Mouse (Mus musculus) layer of hippocampus, adult 8-10 months (tissue): ENCODE measurements around the gene Ror2. TPM values are rescaled to one million over a fixed set of nuclear protein-coding genes. Genes with fewer than 3 reads are reported as not detected.

Experiments
- DNase-seq, 2 experiments: peaks; one replicate each; pipeline ENCODE4 v3.0.0; 2022; ENCODE audit warnings: low spot score in 2 of 2
- total RNA-seq, 4 experiments: library from RNA; stranded (reverse); gene quantifications; 2 replicates each; pipeline ENCODE4 v1.2.4; 2022

Ror2 gene
- total RNA-seq, 4 experiments from 2014 or later = 0.83 to 1.6 (median 1.2) TPM

DNA sequence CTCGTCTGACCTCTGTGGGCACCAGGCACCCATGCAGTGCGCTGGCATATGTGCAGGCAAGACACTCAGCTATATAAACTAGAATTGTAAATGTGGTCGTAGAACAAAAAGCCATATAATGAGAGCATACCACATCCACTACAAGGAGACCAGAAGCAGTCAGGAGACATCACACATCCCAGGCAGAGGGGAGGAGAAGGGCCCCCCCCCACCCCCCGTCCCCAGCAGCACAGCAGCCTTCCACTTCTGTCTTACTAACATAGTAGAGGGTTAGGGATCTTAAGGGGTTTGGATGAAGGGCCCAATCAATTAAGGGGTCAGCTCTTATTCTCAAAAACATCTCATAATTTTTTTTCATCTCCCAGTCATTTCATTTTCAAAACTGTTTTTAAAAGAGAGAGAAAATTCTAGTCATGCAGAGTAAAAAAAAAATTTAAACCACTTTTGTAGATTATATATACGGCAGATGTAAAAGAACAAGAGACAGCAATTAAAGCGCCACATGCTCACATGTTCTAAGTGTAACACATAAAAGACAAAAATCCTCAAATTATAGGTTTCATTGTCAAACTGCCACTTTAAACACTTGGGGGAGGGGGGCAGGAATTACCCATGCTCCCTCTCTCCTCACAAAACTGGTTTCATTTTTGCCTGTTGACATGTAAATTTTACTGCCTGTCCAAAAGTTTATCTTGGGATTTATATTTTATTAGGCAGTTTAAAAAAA lies 89.8 kb downstream of the Ror2 start:
- no peak for DNase-seq

- no peak for DNase-seq
These were observed 91.6 kb downstream of the Ror2 start for GRCm38 (mm10) chr13:53194306-53194705.

GRCm38 (mm10) chr13:53193713-53194112 lies 92.2 kb downstream of the Ror2 start:
- DNase-seq = no peak

DNA sequence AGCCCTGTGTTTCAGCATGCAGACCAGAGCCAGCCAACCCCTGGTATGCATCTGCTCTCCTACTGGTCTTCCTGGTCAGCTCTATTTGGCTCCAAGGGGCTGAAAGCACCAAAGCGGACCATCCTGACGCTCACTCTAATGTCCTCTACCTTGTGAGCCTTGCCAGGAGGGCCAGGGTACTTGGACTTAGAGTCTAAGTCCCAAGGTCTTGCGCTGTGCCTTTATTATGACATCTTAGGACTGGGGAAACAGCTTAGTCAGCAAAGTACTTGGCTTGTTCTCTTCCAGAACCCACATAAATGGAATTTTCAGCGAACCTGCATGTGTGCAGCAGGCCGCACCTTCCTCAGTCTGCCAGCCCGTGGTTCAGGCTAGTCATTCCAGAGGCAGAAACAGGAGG lies 93.6 kb downstream of the Ror2 start:
- no peak for DNase-seq

GRCm38 (mm10) chr13:53191657-53192056 lies 94.3 kb downstream of the Ror2 start:
- DNase-seq = no peak

DNA sequence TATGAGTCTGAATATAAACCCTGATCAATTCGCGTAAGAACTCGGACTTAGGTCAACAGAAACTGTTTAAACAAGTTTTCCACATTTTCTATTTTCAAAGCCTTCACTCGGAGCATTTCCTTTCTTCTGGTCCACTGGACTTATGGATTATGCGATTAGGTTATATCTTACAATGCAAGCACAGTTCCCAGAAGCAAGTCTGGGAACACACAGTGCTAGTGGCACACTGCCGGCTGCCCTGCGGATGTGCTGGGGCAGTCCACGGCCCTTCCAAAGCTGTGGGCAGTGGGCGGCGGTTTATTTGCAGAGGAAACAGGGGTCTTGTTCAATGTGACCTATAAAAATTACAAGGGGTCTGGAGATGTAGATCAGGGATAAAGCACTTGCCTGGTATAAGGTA lies 97.0 kb downstream of the Ror2 start:
- no peak for DNase-seq

GRCm38 (mm10) chr13:53184858-53185257 lies 101.1 kb downstream of the Ror2 start:
- no peak for DNase-seq

DNA sequence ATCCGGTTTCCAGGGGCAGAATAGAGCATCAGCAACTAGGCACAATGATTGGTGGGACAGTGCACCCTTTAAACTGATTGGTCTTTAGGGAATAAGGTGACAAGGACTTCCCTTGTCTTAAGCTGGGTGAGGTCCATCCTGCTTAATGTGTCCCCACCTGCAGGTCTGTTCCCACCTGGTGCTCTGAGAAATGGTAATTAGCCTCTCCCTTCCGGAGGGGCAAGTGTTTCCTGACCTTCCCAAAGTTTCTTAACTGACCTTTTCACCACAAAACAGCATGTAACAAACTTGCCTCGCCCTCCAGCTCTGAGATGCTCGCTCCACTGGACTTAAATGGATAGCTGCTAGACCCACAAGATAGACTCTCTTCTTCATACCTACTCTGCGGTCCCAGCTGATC lies 101.8 kb downstream of the Ror2 start:
- no peak for DNase-seq

DNA sequence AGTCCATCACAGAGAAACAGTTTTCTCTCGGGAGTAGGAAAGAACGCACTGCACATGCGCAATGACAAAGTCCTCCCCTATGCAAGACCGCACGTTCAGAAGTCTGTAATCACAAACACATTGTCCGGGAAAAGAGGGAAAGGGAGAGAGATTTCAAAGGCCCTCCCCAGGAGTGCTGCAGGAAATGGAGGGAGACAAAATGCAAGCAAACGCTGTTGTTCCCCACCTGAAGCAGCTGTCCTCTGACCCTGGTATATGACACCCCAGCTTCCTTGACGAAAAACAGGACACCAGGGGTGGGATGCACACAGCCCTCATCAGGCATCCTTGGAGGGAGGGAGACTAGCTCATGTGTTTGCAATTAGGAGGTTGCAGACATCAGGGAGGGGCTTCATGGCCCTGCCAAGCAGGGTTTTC lies 102.8 kb downstream of the Ror2 start:
- no peak for DNase-seq

GRCm38 (mm10) chr13:53178594-53178993 lies 107.3 kb downstream of the Ror2 start:
- DNase-seq = no peak

DNA sequence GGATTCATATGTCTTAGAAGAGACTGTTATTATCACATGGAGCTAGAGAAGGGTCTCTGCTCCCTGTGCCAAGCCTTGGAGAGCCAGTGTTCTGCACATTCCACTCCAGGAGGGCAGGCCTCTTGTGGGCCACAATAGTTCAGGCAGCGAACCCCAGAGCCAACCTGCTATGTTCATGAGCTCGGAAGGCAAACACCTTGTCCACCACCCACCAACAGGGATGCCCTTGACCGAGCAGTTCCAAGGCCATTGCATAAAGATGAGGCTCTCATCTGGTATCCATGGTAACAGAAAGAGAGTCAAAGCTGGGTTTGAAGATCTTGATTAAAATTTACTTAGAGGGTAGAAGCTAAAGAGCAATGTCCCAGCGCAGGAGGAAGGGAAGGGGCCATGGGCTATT lies 107.8 kb downstream of the Ror2 start:
- DNase-seq = no peak

GRCm38 (mm10) chr13:53177424-53177718 lies 108.6 kb downstream of the Ror2 start:
- no peak for DNase-seq

DNA sequence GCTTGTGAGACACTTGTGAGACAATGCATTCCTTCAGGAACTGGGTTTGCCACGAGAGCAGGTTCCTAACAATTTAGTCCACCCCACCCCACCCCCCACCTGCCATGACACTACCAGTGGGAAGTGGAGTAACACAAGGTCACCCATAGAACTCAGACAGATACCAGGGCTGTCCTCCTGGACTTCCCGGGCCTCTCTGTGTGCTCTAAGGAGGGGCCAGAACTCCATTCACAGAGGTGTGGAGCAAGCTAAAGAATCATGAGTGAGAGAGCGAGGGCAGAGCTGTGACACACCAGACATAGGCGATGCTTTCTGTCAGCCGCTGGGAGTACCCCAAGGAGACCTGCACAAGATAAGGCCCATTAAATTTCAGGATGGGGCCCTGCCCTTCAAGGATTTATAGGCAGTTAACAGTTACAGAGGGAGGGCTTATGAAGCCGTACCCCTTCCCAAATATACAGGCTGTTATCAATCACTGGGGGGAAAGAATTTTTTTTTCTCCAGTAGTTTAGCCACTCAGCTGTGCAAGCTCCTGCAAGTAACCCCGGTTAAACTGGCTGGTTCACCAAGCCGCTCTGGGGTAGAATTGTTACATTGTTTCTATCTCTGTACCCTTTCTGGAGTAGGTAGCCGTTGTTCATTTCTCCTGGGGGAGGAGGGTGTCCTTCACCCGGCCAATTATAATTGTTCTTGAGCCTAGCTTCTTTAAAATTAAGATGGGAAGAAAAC lies 109.1 kb downstream of the Ror2 start:
- DNase-seq = no peak

GRCm38 (mm10) chr13:53175041-53175440 lies 110.9 kb downstream of the Ror2 start:
- no peak for DNase-seq

DNA sequence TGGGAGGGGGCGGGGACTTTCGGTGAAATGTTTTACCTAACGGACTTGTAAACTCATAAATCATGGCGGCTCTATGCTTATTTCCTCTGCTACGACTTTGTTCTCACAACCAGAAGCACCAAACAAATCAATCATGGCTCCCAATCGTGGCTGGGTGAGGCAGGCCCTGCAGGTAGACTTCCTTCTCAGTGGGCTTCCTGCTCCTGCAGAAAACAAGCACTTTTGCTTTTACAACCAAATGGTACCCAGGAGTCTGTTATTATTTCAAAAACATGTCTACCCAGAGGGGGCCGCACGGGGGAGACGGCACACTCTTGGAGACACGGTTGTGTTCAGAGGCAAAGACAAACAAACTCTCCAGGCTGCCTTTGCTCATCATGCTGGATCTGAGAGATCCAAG lies 122.3 kb downstream of the Ror2 start:
- no peak for DNase-seq

GRCm38 (mm10) chr13:53163060-53163459 lies 122.9 kb downstream of the Ror2 start:
- DNase-seq = no peak

GRCm38 (mm10) chr13:53159501-53159900 lies 126.4 kb downstream of the Ror2 start:
- DNase-seq = no peak

DNA sequence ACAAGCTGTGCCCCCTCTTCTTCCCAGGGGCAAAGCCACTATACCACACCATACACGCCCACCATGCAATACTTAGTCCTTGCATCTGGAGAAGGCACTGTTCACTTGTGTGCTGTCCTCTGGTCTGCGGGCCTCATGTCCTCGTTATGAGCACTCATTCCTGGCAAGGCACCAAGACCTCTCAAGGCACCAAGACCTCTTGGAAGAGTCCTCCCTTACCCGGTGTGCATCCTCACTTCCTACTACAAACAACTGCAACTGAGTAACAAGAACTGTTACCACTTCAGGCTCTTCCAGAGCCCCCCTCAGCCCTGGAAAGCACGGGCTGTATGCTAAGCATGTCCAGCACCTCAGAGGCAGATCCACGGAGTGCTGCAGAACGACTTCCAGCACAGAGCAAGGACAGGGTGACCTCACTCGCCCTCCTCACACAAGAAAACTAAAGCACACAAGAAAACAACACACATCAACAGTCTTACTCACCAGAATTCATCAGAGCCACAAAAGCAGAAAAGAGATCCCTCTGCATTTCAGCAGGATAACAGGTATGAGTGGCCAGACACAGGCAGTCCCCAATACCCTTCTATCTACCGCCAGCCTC lies 127.4 kb downstream of the Ror2 start:
- no peak for DNase-seq

GRCm38 (mm10) chr13:53156911-53157310 lies 129.0 kb downstream of the Ror2 start:
- no peak for DNase-seq

- DNase-seq = no peak
These were observed 129.6 kb downstream of the Ror2 start for GRCm38 (mm10) chr13:53156282-53156681.

GRCm38 (mm10) chr13:53145511-53145910 lies 140.4 kb downstream of the Ror2 start:
- DNase-seq = no peak

GRCm38 (mm10) chr13:53143076-53143475 lies 142.8 kb downstream of the Ror2 start:
- no peak for DNase-seq

DNA sequence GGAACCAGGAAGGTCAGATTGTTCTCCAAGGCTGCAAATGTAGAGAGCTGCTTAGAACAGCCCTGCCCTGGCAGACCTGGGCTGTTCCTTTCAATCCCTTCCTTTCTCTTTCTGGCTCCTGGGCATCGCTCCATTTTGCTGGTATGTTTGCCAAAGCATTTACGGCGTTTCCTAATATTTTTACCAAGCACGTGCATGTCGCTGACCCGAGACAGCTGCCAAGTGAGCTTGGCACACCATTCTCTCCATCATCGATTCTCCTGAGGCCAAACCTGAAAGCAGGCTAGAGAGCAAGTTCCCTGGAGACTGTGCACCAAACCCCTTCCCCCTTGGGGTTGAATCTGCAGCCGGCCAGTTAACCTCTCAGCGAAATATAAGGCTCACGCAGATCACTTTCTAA lies 143.7 kb downstream of the Ror2 start:
- no peak for DNase-seq
